Mouse (Mus musculus): ENCODE results near the gene Arl4a.
A peak's percentile ranks its signal among the peaks of the same experiment; 100 is the strongest.

Arl4a gene

GRCm38 (mm10) chr12:40037876-40038463, at the start of gene Arl4a:
TSS of gene Arl4a (minus strand) at chr12:40038025.
- DNase-seq (ENCODE audit: low spot score), result peak; percentile 92

DNA sequence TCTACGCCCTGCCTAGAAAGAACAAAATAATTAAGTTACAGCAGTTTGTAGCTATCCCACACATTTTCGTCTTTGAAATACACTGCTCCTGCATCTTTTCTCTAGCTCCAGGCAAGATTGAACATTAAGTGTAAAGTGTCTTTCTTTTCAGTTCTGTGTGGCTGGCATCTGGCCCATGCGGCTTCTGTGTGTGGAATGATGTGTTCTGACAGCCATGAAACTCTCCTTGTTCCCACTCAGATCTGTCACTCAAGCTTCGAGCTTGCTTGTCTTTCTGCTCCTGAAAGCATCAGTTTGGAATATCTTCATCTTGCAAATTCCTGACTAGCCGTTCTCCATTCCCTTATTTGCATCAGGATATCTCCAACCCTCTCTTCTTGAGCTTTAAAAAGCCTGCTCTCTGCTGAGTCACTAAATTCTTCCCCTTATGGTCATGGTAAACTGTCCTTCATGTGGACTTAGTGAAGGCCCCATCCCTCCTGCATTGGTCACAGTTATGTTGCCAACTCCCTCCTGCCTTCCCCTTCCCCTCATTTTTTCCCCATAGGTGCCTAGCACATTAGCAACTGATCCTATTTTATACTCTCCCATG, 48.0 kb upstream of the Arl4a start:
- DNase-seq (ENCODE audit: low spot score), result no peak

DNA sequence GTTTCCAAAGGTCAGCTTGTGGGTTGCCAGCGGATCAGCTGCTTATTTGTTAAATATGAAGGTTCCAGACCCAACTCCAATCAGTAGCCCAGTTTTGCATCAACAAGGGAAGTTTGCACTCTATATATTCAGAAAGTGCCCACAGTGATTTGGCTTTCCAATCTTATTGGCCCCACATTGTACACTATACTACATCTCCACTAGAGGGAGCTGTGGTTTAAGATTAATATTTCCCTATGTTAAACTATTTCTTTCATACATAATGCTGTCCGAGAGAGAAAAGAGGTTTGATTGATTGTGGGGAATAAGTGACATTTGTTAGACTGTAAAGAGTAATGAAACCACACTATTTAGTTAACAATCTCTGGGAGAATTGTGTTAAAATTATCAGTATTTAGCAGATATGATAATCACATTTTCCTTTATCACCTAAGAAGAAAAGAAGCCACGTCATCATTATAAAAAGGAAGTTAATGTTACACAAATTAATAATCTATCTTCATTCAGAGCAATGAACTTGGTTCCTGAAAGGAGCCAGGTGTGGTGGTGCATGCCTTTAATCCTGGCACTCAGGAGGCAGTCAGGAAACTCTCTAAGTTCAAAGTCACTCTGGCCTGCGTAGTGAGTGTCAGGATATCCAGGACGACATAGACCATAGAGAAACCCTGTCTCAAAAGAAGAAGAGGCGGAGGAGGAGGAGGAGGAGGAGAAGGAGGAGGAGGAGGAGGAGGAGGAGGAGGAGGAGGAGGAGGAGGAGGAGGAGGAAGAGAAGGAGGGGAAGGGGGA, 44.8 kb upstream of the Arl4a start:
- DNase-seq (ENCODE audit: low spot score), result peak; percentile 41

DNA sequence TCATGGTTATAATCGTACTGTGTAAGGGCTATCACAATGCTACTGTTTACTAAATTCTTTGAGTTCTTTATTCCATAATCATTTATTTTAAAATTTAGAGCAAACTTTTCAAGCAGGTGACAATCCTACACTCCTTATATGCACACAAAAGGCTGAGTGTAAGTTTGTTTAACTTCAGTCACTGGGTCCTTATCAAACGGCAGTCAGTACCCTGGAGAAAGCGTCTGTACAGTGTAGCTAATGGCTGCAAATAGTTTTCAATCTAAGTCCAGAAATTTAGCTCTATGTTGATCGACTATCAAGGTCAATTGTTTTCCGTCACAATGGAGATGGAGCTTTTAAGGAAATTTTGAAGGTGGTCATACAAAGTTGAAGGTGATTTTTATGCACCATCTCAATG, 44.2 kb upstream of the Arl4a start:
- no peak for DNase-seq (ENCODE audit: low spot score)

GRCm38 (mm10) chr12:40073660-40074059, 35.8 kb upstream of the Arl4a start:
- DNase-seq (ENCODE audit: low spot score), result peak; percentile 40

DNA sequence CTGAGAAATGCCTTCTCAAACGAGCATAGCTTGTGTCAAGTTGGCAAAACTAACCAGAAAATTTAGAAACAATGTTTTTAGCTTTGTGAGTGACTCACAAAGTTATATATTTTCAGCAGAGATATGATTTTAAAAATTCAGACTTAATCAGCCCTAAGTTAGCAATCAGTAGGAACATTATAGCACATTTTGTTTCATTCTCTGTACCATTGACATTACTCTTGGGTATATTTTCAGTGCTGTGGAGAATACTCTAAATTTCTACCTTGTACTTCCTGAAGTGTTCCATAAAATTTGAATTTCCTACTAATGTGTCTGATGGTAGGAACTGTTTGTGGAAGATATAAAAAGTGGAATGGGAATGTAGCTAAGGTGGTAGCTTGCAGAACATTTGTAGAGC, 9.2 kb upstream of the Arl4a start:
- no peak for DNase-seq (ENCODE audit: low spot score)

DNA sequence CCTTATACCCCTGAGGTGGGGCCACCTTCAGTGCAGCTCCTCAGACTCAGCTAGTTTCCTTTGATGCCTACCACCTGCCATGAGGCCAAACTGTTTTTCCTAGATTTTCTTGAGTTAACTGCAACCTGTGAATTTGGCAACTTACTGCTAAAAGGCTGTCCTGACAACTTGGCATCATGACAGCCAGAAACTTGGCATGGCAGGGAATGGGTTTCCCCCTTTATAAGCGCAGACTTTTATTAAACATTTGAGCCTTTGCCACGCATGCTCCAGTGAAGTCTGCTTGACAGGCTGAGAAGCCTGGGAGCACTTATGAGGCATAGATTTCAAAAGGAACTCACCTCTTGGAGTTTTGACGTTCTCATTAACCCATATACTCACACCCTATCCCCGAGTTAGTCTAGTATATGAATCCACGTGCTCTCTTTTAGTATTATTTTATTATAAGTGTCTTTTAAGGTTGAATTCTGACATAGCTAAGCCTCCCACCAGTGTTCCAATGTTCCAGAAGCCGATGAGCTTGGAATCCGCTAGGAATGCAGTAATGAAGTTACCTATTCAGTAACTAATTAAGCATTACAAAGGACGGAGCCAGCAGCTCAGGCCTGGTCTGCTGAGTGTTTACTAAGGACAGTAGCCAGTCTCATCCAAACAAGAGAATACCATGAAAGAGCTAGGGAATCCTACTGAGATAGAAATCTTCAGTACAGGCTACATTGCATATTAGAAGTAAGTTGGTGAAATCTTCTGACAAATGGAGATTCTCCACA, 6.2 kb upstream of the Arl4a start:
- no peak for DNase-seq (ENCODE audit: low spot score)

GRCm38 (mm10) chr12:40040067-40040466, 2.2 kb upstream of the Arl4a start:
- DNase-seq (ENCODE audit: low spot score), result peak; percentile 50

DNA sequence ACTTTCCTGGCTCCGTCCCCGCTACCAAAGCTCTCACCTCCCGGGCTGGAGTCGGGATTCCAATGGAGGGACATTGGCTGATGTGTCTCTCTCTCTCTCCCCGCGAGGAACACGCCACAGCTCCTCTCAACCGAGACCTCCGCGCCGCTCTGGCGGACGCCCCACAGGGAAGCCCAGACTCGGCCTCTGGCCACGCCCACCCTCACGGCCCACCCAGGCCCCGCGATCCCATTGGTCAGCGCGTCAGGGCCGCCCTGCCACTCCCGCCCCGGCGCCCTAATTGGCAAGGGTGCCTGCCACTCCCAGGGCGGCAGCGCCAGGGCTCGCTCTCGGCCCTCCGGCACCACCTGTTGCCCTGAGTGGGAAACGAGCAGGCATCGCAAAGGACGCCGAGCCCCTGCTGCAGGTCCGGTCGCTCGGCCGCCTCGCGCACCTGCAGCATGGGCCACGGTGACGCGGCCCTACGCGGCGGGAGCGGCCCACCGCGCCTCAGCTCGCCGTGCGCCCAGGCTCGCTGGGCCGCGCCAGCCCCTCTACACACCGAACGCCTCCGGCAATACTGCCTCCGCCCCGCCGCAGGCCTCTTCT, 505 bp downstream of the Arl4a start:
- peak; percentile 99 for DNase-seq (ENCODE audit: low spot score)

GRCm38 (mm10) chr12:40036666-40037065, 1.2 kb downstream of the Arl4a start:
- peak; percentile 16 for DNase-seq (ENCODE audit: low spot score)

DNA sequence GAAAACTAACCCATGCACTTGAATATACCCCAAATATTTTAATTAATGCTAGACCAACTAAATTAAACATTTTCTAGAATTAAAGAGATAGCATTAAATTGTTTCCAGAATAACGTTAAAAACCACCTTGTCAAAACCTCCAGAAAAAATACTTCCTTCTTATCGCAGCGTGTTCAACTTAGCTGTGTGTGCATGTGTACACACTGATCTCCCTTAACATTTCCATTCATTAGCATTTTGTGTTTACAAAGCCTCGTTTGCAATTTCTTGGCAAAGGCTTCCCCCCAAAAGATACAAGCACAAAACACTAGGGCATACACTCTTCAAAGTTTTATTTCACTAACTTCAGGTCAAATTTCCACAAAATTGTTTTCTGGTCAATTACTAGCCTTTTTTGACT, 2.3 kb downstream of the Arl4a start:
- no peak for DNase-seq (ENCODE audit: low spot score)

GRCm38 (mm10) chr12:40029201-40029600, 8.6 kb downstream of the Arl4a start:
- DNase-seq (ENCODE audit: low spot score), result no peak

DNA sequence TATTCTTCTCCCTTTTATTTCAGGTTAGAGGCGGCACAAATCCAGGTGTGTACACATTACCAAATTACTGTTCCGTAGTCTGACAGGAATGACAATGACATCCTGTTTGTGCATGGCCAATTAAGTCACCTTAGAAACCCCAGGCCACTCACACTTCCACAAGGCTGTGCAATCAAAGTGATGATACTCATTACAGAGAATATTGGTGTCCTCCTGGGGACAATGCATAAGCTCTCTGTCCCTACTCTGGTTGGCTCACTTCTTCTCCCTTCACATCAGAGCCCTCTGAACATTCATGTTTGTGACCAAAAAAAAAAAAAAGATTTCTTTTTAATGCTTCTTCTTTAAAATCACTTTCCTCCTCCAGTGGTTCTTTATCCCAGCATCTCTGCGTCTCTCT, 10.0 kb downstream of the Arl4a start:
- no peak for DNase-seq (ENCODE audit: low spot score)

DNA sequence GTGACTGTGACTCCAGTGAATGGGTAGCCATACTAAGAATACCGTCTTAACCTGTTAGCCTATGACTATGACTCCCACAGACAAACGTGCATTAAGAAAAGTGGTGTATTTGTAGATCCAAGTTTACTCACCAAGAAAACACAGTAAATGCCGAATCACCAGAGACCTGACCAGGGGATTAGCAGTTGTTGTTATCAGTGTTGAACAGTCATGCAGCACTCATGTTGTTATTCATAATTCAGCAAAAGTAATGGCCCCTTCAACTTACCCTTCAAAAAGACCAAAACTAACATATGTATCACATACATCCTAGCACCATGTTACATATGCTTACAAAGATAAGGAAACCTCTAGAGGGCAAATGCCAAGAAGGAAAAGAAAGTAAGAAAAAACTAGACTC, 10.4 kb downstream of the Arl4a start:
- no peak for DNase-seq (ENCODE audit: low spot score)

DNA sequence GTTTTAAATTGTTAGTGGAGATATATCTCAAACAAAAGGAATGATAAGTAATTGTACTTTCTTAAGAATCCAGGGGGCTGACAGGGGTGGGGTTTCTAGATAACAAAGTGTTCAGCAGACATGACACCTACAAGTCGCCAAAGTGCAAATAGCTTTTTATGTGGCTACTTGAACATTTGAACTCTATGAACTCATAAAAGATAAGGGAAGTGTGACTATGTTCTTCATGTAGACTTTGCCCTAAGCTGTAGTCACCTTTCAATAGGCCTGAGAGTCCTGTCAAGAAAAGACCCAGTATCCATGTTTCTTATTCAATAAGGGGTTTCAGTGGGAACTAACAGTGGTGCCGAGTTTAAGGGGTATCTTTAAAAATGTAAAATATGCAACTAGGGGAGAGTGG, 13.9 kb downstream of the Arl4a start:
- no peak for DNase-seq (ENCODE audit: low spot score)

- no peak for DNase-seq (ENCODE audit: low spot score)
Observed at GRCm38 (mm10) chr12:40023014-40023642, 14.7 kb downstream of the Arl4a start.

- DNase-seq (ENCODE audit: low spot score), result no peak
Observed at GRCm38 (mm10) chr12:40022344-40022743, 15.5 kb downstream of the Arl4a start.

DNA sequence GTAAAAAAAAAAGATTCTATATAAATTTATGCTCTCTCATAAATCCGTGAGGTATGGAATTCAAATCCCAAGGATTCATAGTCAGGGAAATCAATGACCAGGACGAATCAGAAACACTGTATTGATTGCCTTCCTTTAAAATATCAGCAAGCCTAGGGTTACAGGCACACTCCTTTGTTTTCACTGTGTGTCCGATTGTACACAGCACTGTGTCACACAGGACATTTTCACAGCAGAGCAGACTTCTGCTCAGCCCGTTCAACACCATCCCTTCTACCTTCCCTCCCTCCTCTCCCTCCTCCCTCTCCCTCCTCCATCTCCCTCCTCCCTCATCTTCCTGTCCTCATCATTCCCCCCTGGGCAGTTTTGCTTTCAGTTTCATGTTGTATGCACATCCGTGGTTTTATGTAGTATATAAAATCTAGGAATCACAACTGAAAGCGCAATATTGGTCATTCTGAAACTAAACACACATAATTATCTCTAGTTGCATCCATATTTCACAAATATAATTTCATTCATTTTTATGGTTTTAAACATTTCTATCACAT, 19.8 kb downstream of the Arl4a start:
- no peak for DNase-seq (ENCODE audit: low spot score)

DNA sequence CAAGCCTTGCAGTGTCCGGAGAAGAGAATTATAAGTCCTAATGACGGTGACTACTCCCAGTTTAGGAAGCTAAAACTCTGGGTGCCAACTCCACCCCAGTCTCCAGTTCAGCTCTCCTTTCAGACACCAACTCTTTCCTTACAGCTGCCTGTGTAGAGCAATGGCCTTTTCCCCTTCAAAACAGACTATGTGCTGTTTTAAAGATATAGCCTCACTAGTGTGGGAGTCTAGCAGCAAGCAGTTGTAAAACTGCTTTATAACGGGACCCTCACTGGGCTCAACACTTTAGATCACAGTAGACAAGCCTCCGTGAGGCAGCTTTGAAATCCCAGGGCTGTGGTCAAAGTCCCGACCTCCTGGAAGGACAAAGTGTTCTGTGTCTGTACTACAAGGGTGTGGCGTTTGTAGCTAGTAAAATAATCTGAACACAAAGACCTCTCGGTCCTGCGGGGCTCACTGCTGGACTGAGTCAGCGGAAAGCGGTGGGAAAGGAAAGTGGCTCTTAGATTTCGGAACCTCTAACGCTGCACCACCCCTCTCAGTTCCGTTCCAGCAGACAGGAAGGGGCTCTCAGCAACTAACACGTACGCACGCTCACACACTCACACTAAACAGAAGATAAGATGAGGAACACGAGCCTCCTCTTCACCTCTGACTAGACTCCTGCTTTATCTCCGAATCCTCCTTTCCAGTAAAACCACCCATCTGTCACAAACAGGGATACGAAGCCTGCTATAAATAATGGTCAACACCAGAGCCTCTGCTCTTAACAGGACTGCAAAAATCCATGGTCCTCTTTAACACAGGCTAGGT, 21.0 kb downstream of the Arl4a start:
- peak; percentile 87 for DNase-seq (ENCODE audit: low spot score)

GRCm38 (mm10) chr12:40016068-40016467, 21.8 kb downstream of the Arl4a start:
- DNase-seq (ENCODE audit: low spot score), result no peak

DNA sequence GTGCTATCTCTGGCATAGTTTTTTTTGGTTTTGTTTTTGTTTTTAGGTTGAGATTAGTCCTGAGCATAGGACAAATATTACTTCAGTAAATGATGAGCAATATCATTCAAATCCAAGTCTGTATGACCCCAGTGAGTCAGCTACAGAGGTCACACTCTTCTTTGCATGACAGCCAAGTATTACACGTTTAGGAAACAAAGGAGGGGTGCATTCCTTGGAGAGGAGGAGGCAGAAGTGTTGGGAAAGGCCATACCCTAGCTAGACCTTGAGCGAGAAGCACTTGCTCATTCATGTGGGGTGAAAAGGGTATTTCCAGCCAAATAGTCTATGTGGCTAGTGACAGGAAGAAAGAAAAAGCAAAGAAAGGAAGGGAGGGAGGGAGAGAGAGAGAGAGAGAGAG, 28.0 kb downstream of the Arl4a start:
- DNase-seq (ENCODE audit: low spot score), result no peak

All from lung, postnatal 25 days (tissue).